Mouse (Mus musculus) layer of hippocampus, postnatal 10 days (tissue): ENCODE measurements around the gene Hapln1. TPM values are rescaled to one million over a fixed set of nuclear protein-coding genes. Genes with fewer than 3 reads are reported as not detected.

Experiments used
- DNase-seq, 2 experiments: peaks; one replicate each; pipeline ENCODE4 v3.0.0; 2021; ENCODE audit warnings: low spot score in 2 of 2
- long read RNA-seq: library from polyadenylated mRNA; stranded (forward); transcript quantifications from one replicate; pipeline ENCODE4 v2.0.0, GENCODE M21; 2023
- total RNA-seq, 2 experiments: library from RNA; stranded (reverse); gene quantifications; 2 replicates each; pipeline ENCODE4 v1.2.3; 2021

The Hapln1 gene
- 10 to 100 TPM; 83.4 to 98.5 TPM for total RNA-seq
- long read RNA-seq, partial matches to known transcripts, result 20 of 23 reads
- long read RNA-seq, other reads (novel, unspliced or antisense), result 3 of 23 reads

DNA sequence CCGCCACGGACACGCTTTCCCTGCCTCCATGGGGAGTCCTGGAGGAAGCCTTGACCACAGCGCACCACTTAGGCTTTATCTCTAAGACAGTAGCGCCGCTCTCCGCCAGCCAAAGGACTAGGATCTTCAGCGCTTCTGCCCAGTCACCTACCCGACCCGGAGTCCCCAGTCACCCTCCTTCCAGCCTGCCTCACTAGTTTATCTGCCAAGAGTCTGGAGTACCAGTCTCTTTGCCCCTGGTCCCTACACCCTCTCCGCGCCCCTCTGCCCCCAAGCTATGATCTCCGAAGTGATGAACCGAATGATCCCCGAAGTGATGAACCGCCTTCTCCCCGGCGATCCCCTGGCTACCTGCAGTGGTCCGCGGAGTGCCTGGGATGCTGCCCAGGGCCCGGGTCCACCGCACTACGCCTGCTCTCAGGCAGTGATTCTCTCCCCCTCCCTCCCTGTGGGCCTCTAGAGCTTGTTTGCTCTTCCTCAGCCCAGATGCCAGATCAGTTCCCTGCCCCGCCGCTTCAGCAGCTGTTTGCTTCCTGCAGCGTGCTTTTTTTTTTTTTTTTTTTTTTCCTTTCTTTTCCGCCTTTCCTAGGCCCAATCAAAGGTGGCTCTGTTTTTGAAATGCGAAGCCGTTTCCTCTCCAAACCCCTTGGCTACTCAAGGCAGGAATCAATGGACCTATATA, at the start of gene Hapln1:
Gene Hapln1, plus strand, starts transcription at position 592 of the 682 bp plus-strand sequence.
- DNase-seq, result peak; percentile 42 to 58

DNA sequence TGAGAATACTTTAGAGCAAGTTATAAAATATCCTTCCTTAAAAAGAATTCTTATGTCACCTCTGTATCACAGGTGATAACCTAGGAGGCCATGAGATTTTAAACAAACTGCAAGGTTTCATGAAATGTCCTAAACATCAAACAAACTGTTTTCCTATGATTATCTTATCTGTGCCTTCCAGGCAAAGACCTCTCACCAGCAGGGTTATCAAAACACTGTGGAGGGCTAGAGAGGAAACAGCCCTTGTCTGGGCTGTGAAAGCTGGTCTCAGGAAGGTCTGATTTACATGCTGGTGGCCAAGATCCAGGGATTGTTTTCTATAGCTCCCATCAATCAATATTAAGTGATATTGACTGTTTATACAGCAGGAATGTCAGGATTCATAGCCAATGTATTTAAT, 46.4 kb upstream of the Hapln1 start:
- DNase-seq, result no peak

- DNase-seq, result no peak
These were observed 45.9 kb upstream of the Hapln1 start for GRCm38 (mm10) chr13:89493678-89494077.

- no peak for DNase-seq
These were observed 43.0 kb upstream of the Hapln1 start for GRCm38 (mm10) chr13:89496569-89496968.

DNA sequence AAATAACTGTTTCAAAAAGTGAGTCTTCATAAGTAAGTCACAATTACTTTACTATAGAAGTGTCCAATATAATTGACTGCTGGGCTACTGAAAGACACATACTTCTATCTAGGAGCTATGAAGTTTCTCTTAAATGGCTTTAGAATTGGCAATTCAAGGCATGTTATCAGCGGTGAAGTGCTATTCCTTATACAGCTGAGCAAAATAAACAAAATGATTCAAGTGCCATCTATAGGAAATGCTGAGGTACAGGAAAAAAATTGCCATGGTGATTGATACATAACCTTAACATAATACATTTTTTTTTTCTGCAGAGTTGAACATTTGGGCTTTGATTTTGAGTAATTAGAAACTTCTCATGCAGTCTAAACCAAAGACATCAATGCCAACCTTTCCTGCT, 40.2 kb upstream of the Hapln1 start:
- DNase-seq, result no peak

- no peak for DNase-seq
These were observed 18.1 kb upstream of the Hapln1 start for GRCm38 (mm10) chr13:89521507-89521908.

GRCm38 (mm10) chr13:89528716-89529115, 10.9 kb upstream of the Hapln1 start:
- DNase-seq, result no peak

- DNase-seq, result no peak
These were observed 9.2 kb upstream of the Hapln1 start for GRCm38 (mm10) chr13:89530386-89530785.

DNA sequence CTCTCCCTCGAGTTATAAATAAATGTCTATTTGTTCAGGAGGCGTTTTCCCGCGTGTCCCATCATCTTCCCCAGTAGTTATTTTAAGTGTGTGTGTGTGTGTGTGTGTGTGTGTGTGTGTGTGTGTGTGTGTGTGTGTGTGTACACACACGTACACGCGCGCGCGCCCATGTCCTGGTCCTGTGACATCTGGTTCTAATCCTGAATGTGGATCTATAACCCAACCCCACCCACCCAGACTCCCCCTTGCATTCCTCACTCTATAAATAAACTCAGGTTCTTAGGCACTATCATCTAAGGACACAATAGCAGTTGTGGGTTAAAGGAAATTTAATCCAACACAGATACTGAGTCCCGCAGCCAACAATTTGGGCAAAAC, 280 bp downstream of the Hapln1 start:
- no peak for DNase-seq

GRCm38 (mm10) chr13:89540301-89540982, 846 bp downstream of the Hapln1 start:
- DNase-seq, result peak in 1 of 2 experiments; percentile 15

GRCm38 (mm10) chr13:89543003-89543402, 3.4 kb downstream of the Hapln1 start:
- DNase-seq, result peak; percentile 18 to 44

- peak; percentile 71 to 72 for DNase-seq
These were observed 8.7 kb downstream of the Hapln1 start for GRCm38 (mm10) chr13:89548203-89548740.

GRCm38 (mm10) chr13:89549507-89549906, 9.9 kb downstream of the Hapln1 start:
- DNase-seq, result no peak

DNA sequence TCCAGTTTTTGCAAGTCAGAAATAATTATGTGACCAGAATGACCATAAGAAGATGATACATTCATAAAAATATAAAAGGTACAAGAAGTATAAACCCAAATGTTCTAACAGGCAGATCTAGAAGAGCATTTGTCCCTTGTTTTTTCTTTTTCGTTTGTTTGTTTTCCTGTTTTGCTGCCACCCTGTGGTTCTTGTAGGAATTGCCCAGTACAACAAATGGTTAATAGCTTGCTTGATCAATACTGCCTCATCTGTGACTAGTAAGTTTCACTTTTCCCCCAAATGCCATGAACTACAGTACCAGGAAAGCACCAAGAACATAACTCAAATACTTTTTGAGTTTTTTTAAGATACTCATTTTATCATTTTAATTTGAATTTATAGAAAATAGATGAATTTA, 11.9 kb downstream of the Hapln1 start:
- DNase-seq, result peak; percentile 51 to 60

DNA sequence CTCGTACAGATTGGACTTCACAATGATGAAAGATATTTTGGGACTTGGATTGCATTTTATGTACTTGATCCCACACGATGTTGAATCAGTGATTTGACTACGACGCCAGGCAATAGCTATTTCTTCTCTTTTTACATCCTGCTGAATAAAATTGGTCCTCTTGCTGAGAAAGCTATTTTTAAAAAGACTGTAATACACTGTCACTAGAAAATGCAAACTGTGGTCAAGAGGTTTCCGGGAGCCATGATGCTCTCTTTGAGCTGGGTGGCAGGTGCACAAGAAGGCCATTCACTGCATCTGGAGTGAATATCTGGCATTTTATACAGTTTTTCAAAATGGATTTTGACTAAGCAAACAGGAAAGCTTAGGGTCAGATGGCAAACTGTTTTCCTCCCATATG, 24.9 kb downstream of the Hapln1 start:
- no peak for DNase-seq

DNA sequence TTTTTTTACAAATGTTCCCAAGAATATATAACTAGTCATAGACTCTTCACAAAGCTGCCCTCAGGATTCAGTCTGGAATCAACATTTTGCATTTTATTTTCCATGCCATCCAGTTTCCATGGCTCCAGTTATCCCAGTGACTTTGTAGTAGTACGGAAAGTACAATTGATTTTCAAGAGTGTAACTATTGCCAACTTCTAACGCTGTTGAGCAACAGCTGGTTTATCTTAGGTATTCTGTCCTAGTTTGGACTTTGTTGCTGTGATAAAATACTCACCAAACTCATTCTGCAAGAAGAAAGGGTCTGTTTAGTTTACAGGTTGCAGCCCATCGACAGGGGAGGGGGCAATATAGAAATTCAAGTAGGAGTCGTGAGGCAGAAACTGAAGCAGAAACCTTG, 26.7 kb downstream of the Hapln1 start:
- no peak for DNase-seq

DNA sequence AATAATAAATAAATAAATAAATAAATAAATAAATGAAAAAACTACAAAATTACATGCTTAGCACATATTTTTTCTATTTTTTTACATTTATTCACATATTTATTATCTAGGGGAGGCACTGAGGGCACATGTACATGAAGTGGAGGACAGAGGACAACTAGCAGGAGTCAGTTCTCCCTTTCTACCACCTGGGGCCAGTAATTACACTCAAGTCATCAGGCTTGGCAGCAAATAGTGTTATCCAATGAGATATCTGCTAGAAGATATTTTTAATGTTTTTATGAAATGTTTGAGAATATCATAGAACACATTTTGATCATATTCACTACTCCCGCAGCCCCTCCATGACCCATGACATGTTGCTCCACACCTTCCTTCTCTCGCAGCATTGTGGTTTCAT, 39.5 kb downstream of the Hapln1 start:
- no peak for DNase-seq

DNA sequence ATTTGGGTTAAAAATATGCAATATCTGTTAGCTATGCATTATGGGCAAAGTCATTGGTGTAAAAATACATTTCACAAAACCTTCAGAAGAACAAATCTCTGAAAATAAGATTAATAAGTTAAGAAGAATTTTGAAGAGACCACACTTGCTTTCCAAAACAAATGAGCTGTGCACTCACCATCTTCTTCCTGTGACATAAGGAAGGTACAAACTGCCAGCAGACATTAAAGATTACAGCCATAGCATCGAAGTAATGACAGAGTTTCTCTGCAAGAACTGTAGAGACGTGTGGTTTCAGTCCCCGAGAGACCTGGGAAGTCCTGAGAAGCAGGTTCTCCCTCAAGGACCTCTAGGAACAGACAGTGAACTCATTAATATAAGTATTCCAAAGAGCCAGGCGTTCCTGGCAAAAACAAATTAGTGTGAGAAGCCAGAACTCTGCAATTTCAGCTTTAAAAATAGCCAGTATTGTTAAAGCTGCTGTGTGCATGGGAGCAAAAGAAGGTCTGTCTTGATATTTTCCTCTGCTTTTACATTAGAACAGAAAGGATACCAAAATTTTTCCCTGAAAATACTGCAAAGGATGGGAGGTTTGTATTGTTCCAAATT, 43.6 kb downstream of the Hapln1 start:
- no peak for DNase-seq

DNA sequence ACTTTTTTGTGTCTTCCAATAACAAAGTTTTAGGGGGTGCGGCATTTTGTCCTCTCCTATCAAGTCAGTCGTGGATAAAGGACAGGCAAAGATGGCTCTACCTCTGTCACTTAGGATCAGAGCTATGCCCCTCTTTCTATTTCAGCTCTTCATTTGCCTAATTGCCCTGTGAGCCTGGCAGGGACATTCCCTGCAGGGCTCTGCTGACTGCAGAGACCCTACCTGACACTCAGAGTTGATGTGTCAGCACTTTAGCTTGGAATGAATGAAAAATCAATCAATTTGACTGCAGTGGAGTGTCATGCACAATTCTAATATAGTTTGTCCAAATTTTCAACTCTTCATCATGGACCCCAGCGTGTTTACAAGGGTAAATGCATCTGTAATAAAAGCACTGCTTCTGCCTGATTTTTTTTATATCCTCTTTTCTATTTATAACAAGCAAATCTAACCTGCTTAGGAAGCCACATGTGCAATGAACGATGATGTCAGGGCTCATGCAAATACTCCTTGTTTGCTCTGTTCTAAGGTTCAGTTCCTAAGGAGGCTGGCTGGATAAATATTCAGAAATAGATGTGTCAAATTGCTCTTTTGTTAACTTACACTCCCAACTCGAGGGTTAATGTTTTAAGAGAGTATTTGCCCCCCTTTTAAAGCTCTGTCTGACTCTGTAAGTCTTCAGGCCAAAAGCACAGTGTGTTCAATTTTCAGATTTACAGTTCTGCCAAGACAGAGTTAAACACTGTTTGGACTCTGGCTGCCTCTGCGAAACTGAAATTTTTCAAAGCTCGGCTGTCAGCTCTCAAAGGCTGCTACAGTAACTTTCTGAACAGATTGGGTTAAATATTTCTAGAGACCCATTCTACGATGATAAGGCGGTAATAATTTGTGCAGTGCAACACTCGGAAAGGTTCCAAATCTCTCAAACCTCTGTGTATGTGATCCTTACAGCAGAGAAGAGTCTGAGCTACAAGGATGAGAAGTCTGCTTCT, 44.4 kb downstream of the Hapln1 start:
- no peak for DNase-seq

DNA sequence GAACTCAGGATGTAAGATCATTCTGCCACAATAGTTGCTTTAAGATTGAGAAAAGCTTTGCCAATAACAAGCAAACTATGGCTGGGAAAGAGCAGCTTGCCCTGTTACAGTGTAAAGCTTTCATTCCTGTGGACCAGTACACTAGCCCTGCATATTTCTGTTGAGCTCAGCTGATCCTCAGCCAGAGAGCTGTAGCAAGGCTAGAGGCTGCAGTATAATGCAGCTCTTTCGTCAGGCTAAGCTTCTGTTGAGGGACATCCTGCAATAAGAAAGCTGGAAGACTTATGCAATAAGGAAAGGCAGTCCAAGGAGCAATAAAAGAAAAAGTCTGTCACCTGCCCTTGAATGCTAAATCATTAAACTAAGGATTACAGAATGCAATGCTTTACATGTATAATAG, 45.5 kb downstream of the Hapln1 start:
- no peak for DNase-seq

GRCm38 (mm10) chr13:89595105-89595504, 55.5 kb downstream of the Hapln1 start:
- DNase-seq, result no peak
